In genomic region chr8:124349663-124350062, GRCm38 (mm10) we compare ENCODE assay signal across 8 mouse cellular contexts.
DNase-seq lines count a peak whose midpoint lies in the region; ATAC-seq lines count a peak whose summit lies in the region.

No protein-coding gene starts in this region.

- WGBS in forebrain, embryonic 14.5 days: 39% methylated on average over 7 of the region's 7 CpGs

- H3K9ac ChIP-seq in forebrain, embryonic 14.5 days (ENCODE audit: low read length): no peak overlapping the region

- DNase-seq in Muller cell, postnatal 12 days (ENCODE audit: inconsistent ontology term): peak; percentile 63
- peak; percentile 59 for DNase-seq in c-Kit-positive CD71-positive TER-119-positive erythroid progenitor cells, embryonic 14.5 days (ENCODE audit: low spot score)
- peak; percentile 83 for DNase-seq in forebrain, embryonic 14.5 days (ENCODE audit: low spot score)
- DNase-seq in hindlimb bud, embryonic 11.5 days (ENCODE audit: extremely low spot score, low read depth, low spot score): peak; percentile 22
- peak; percentile 85 to 90 for DNase-seq in left cerebral cortex, adult 18-20 months (ENCODE audit: low spot score in 2 of 2)
- peak; percentile 77 for DNase-seq in mesoderm, embryonic 11.5 days (ENCODE audit: low read depth, low spot score)
- DNase-seq in right cerebral cortex, postnatal 25 days: peak; percentile 80
- peak; percentile 61 to 87 for DNase-seq in urinary bladder, postnatal 4 days (ENCODE audit: low spot score in 2 of 2)

- ATAC-seq in forebrain, embryonic 14.5 days: peak; percentile 56

- no peak overlapping the region for H3K27ac ChIP-seq in forebrain, embryonic 14.5 days (ENCODE audit: low read depth, low read length)

- no peak overlapping the region for H3K4me2 ChIP-seq in forebrain, embryonic 14.5 days (ENCODE audit: low read length)

- H3K9me3 ChIP-seq in forebrain, embryonic 14.5 days (replicated peaks; ENCODE audit: control insufficient read depth, low read length): no peaks in the 10 kb centered on the region

- H3K27me3 ChIP-seq in forebrain, embryonic 14.5 days (replicated peaks; ENCODE audit: control insufficient read depth, insufficient read depth, low read length): no peaks in the 10 kb centered on the region

- no peaks in the 10 kb centered on the region for H3K4me1 ChIP-seq in forebrain, embryonic 14.5 days (ENCODE audit: control insufficient read depth, insufficient read depth, low read length)

- H3K4me3 ChIP-seq in forebrain, embryonic 14.5 days (ENCODE audit: low read depth, low read length): no peak overlapping the region

- peaks cover 12% of the 10 kb centered on the region for H3K36me3 ChIP-seq in forebrain, embryonic 14.5 days (ENCODE audit: control insufficient read depth, insufficient read depth, low read length)

Comparison
In these comparisons a context has a peak if more than half of its experiments do, and no peak if none do; other contexts are left out.
1. DNase-seq: peak in every context shown above with its lines; median percentile 88 in left cerebral cortex, adult 18-20 months; 83 in forebrain, embryonic 14.5 days; 80 in right cerebral cortex, postnatal 25 days; 77 in mesoderm, embryonic 11.5 days; 74 in urinary bladder, postnatal 4 days; 63 in Muller cell, postnatal 12 days; 59 in c-Kit-positive CD71-positive TER-119-positive erythroid progenitor cells, embryonic 14.5 days; 22 in hindlimb bud, embryonic 11.5 days.